Mouse (Mus musculus): ENCODE measurements around the gene Ccne1. TPM values are rescaled to one million over a fixed set of nuclear protein-coding genes. Genes with fewer than 3 reads are reported as not detected.

Ccne1 gene
- total RNA-seq (2012; rRNA removed), result 43.7 and 74.4 TPM in 2 replicates
- 70.0 and 77.8 TPM in 2 replicates for total RNA-seq (2014; rRNA removed)
- polyA plus RNA-seq (2012; ENCODE audit: insufficient read length, low read depth), result 109 and 110 TPM in 2 replicates

GRCm38 (mm10) chr7:38107371-38108259, at the start of gene Ccne1:
Gene Ccne1, minus strand, starts transcription at chr7:38107534.
- peak; percentile 90 for DNase-seq (ENCODE audit: extremely low read depth)
- peaks cover 12% of the 10 kb centered on the region for H3K79me2 ChIP-seq (replicated peaks; ENCODE audit: control insufficient read depth, extremely low read depth, insufficient read depth, poor library complexity, severe bottlenecking)
- in situ Hi-C loops (cut with MboI; ENCODE audit: low pct_ligation_motif_present, low pct_unique_long_range_greater_than_20kb, low sequenced_read_pairs), result no loop called here
- peak within 1 kb of the TSS; percentile 69 to 91 (median 78) for H3K4me3 ChIP-seq (replicated peaks in 1 of 3; ENCODE audit: low read depth in 2 of 3, low read length in 2 of 3, poor library complexity in 1 of 3)
- H3K27ac ChIP-seq (ENCODE audit: insufficient read depth, low read depth), result peak within 1 kb of the TSS; percentile 27
- dilution Hi-C loops (cut with MboI; ENCODE audit: extremely low pct_ligation_motif_present, extremely low pct_unique_long_range_greater_than_20kb, low sequenced_read_pairs), result no loop called here
- peaks cover 6 to 20% of the 10 kb centered on the region in 2 experiments for H3K36me3 ChIP-seq (replicated peaks in 1 of 2; ENCODE audit: control insufficient read depth in 1 of 2, insufficient read depth in 1 of 2, low read length in 1 of 2)
- peaks cover 2% of the 10 kb centered on the region for H3K27me3 ChIP-seq (replicated peaks)
- peaks cover 14 to 49% of the 10 kb centered on the region in 2 experiments for H3K4me1 ChIP-seq (ENCODE audit: control insufficient read depth in 1 of 2, insufficient read depth in 2 of 2)
- peak within 1 kb of the TSS; percentile 78 for H3K9ac ChIP-seq (ENCODE audit: insufficient read depth, low read depth)
- peak; percentile 71 for TF ChIP-seq NELFE (IDR thresholded peaks at IDR 0.05; ENCODE audit: low read depth, low read length)
- TF ChIP-seq TCF12 (IDR thresholded peaks at IDR 0.05; ENCODE audit: low read depth, low read length), result peak; percentile 54
- peak; percentile 72; the same call in 1 of the 2 replicates for TF ChIP-seq KAT2A (IDR thresholded peaks at IDR 0.05; ENCODE audit: insufficient replicate concordance, low read length)
- peak; percentile 45; the same call in 1 of the 2 replicates for TF ChIP-seq UBTF (IDR thresholded peaks at IDR 0.05; ENCODE audit: low read depth, low read length)
- TF ChIP-seq SIN3A (IDR thresholded peaks at IDR 0.05; ENCODE audit: low read length), result peak; percentile 93
- no peak for TF ChIP-seq GABPA (IDR thresholded peaks at IDR 0.05; ENCODE audit: insufficient replicate concordance, low read depth, low read length)
- TF ChIP-seq E2F4 (IDR thresholded peaks at IDR 0.05; ENCODE audit: insufficient replicate concordance, low read depth, low read length), result peak; percentile 81; the same call in 1 of the 2 replicates
- peak; percentile 59; the same call in 1 of the 2 replicates for TF ChIP-seq ZMIZ1 (IDR thresholded peaks at IDR 0.05; ENCODE audit: low read depth, low read length)
- peak; percentile 68 for TF ChIP-seq HCFC1 (IDR thresholded peaks at IDR 0.05; ENCODE audit: low read depth, low read length)
- peak; percentile 7; the same call in 1 of the 2 replicates for TF ChIP-seq BHLHE40 (IDR thresholded peaks at IDR 0.05; ENCODE audit: low read depth, low read length)
- peak; percentile 65; the same call in 1 of the 2 replicates for TF ChIP-seq MXI1 (IDR thresholded peaks at IDR 0.05; ENCODE audit: low read depth, low read length)
- TF ChIP-seq MYC (IDR thresholded peaks at IDR 0.05; ENCODE audit: low read depth, low read length), result 0 out of 2 replicates have a peak, but pooled peaks have one; percentile 53
- TF ChIP-seq ZKSCAN1 (IDR thresholded peaks at IDR 0.05; ENCODE audit: borderline replicate concordance, low read depth, low read length), result no peak
- TF ChIP-seq ELF1 (IDR thresholded peaks at IDR 0.05; ENCODE audit: low read depth, low read length), result peak; percentile 60
- TF ChIP-seq POLR2A (IDR thresholded peaks at IDR 0.05; ENCODE audit: low read depth, low read length), result peak; percentile 82
- TF ChIP-seq RAD21 (IDR thresholded peaks at IDR 0.05; ENCODE audit: low read depth, low read length), result no peak
- 0 out of 2 replicates have a peak, but pooled peaks have one; percentile 27 for TF ChIP-seq CHD1 (IDR thresholded peaks at IDR 0.05; ENCODE audit: low read depth, low read length)
- peak; percentile 81 for TF ChIP-seq MAX (IDR thresholded peaks at IDR 0.05; ENCODE audit: low read length)
- peak; percentile 80 for TF ChIP-seq NRF1 (IDR thresholded peaks at IDR 0.05; ENCODE audit: low read depth, low read length)
- peak; percentile 32; the same call in 1 of the 2 replicates for TF ChIP-seq TBP (conservative IDR thresholded peaks at IDR 0.05; ENCODE audit: low read depth, low read length)
- TF ChIP-seq MAFK (IDR thresholded peaks at IDR 0.05; ENCODE audit: insufficient replicate concordance, low read length), result no peak
- no peak; the same call in 1 of the 2 replicates for TF ChIP-seq MAZ (IDR thresholded peaks at IDR 0.05; ENCODE audit: low read depth, low read length)
- peak within 1 kb of the TSS; percentile 76 for H3K4me2 ChIP-seq (ENCODE audit: insufficient read depth, low read depth, poor library complexity, severe bottlenecking)
- no peaks in the 10 kb centered on the region for H3K9me3 ChIP-seq (replicated peaks; ENCODE audit: low read length)
